In genomic region chr6:56745950-56746543, GRCm38 (mm10) we compare ENCODE assay signal across 9 mouse cellular contexts. TPM values are rescaled to one million over a fixed set of nuclear protein-coding genes. Genes with fewer than 3 reads are reported as not detected.
DNase-seq lines count a peak whose midpoint lies in the region; ATAC-seq and TF ChIP-seq lines count a peak whose summit lies in the region.
"Had no signal": no experiment of that assay in that cellular context is flagged by ENCODE, and none has a peak within 500 bp of the region (broad histone marks: within the 10 kb centered on the region; RNA-seq: fewer than 3 reads in every experiment).

No protein-coding gene starts in this region.

- ATAC-seq in limb, embryonic 14.5 days (ENCODE audit: low FRiP score, low read depth): no peak
- ATAC-seq in embryonic facial prominence, embryonic 15.5 days (ENCODE audit: insufficient number of reproducible peaks, low FRiP score, low TSS enrichment, low read depth): no peak
- ATAC-seq in midbrain, embryonic 16.5 days: peak; percentile 54; the same call in 1 of the 2 replicates

- no peak overlapping the region for H3K9ac ChIP-seq in limb, embryonic 14.5 days (ENCODE audit: low read depth, low read length, severe bottlenecking)
- H3K9ac ChIP-seq in embryonic facial prominence, embryonic 15.5 days: no peak overlapping the region
- H3K9ac ChIP-seq in midbrain, embryonic 16.5 days (ENCODE audit: low read depth, low read length): no peak overlapping the region
- H3K9ac ChIP-seq: limb, embryonic 12.5 days had no signal

- H3K4me3 ChIP-seq in limb, embryonic 14.5 days (replicated peaks; ENCODE audit: low read length): no peak overlapping the region
- H3K4me3 ChIP-seq in limb, embryonic 10.5 days: no peak overlapping the region
- no peak overlapping the region for H3K4me3 ChIP-seq in embryonic facial prominence, embryonic 15.5 days (replicated peaks)
- H3K4me3 ChIP-seq in midbrain, embryonic 16.5 days (ENCODE audit: low read depth, low read length): no peak overlapping the region
- H3K4me3 ChIP-seq: limb, embryonic 12.5 days had no signal

- no peak overlapping the region for H3K4me2 ChIP-seq in limb, embryonic 14.5 days (replicated peaks; ENCODE audit: low read depth, low read length, severe bottlenecking)
- no peak overlapping the region for H3K4me2 ChIP-seq in embryonic facial prominence, embryonic 15.5 days (replicated peaks)
- no peak overlapping the region for H3K4me2 ChIP-seq in midbrain, embryonic 16.5 days (ENCODE audit: low read length)
- H3K4me2 ChIP-seq: limb, embryonic 12.5 days had no signal

- WGBS in limb, embryonic 14.5 days: 63% methylated on average over 5 of the region's 5 CpGs
- WGBS in limb, embryonic 10.5 days: 91% methylated on average over 5 of the region's 5 CpGs
- 48% methylated on average over 5 of the region's 5 CpGs for WGBS in embryonic facial prominence, embryonic 15.5 days
- WGBS in midbrain, embryonic 16.5 days: 47% methylated on average over 5 of the region's 5 CpGs

- H3K36me3 ChIP-seq in limb, embryonic 14.5 days (ENCODE audit: control insufficient read depth, insufficient read depth, low read length): peaks cover 36% of the 10 kb centered on the region
- H3K36me3 ChIP-seq in limb, embryonic 10.5 days: peaks cover 47% of the 10 kb centered on the region
- H3K36me3 ChIP-seq in embryonic facial prominence, embryonic 15.5 days: peaks cover 14% of the 10 kb centered on the region
- H3K36me3 ChIP-seq in midbrain, embryonic 16.5 days (ENCODE audit: control insufficient read depth, insufficient read depth, low read length): peaks cover 6% of the 10 kb centered on the region; the same call in 1 of the 2 replicates

- H3K4me1 ChIP-seq in limb, embryonic 14.5 days (ENCODE audit: control insufficient read depth, insufficient read depth, low read length): no peaks in the 10 kb centered on the region
- no peaks in the 10 kb centered on the region for H3K4me1 ChIP-seq in limb, embryonic 10.5 days
- H3K4me1 ChIP-seq in embryonic facial prominence, embryonic 15.5 days: no peaks in the 10 kb centered on the region
- H3K4me1 ChIP-seq in midbrain, embryonic 16.5 days (ENCODE audit: control insufficient read depth, insufficient read depth, low read length): no peaks in the 10 kb centered on the region
- H3K4me1 ChIP-seq: limb, embryonic 12.5 days had no signal

- H3K9me3 ChIP-seq in limb, embryonic 14.5 days (ENCODE audit: control insufficient read depth, low read length): no peaks in the 10 kb centered on the region
- H3K9me3 ChIP-seq in limb, embryonic 10.5 days (replicated peaks): no peaks in the 10 kb centered on the region
- H3K9me3 ChIP-seq in embryonic facial prominence, embryonic 15.5 days (replicated peaks): no peaks in the 10 kb centered on the region
- H3K9me3 ChIP-seq in midbrain, embryonic 16.5 days (replicated peaks; ENCODE audit: control insufficient read depth, low read length, poor library complexity, severe bottlenecking): no peaks in the 10 kb centered on the region
- H3K9me3 ChIP-seq: limb, embryonic 12.5 days had no signal

- no peaks in the 10 kb centered on the region for H3K27me3 ChIP-seq in limb, embryonic 14.5 days (ENCODE audit: control insufficient read depth, insufficient read depth, low read length)
- H3K27me3 ChIP-seq in limb, embryonic 10.5 days (ENCODE audit: low read depth, poor library complexity, severe bottlenecking): no peaks in the 10 kb centered on the region
- no peaks in the 10 kb centered on the region for H3K27me3 ChIP-seq in embryonic facial prominence, embryonic 15.5 days
- no peaks in the 10 kb centered on the region for H3K27me3 ChIP-seq in midbrain, embryonic 16.5 days (ENCODE audit: control insufficient read depth, insufficient read depth, low read depth, low read length)
- H3K27me3 ChIP-seq: limb, embryonic 12.5 days had no signal

- no peak overlapping the region for H3K27ac ChIP-seq in limb, embryonic 14.5 days (replicated peaks; ENCODE audit: low read depth, low read length)
- no peak overlapping the region for H3K27ac ChIP-seq in limb, embryonic 10.5 days
- peak overlapping the region; percentile 12; the same call in 1 of the 2 replicates for H3K27ac ChIP-seq in embryonic facial prominence, embryonic 15.5 days (replicated peaks)
- no peak overlapping the region for H3K27ac ChIP-seq in midbrain, embryonic 16.5 days (ENCODE audit: low read length)
- H3K27ac ChIP-seq: limb, embryonic 12.5 days had no signal

- no peak for TF ChIP-seq POLR2A in limb, embryonic 14.5 days (IDR thresholded peaks at IDR 0.05; ENCODE audit: borderline replicate concordance, extremely low read depth, insufficient read depth, insufficient read length)

- DNase-seq in adrenal gland, postnatal 14 days: peak; percentile 20
- DNase-seq in adrenal gland, postnatal 36 days: no peak
- DNase-seq in limb, embryonic 14.5 days (ENCODE audit: low spot score): peak; percentile 79
- DNase-seq in limb, embryonic 10.5 days (ENCODE audit: low spot score): no peak
- no peak for DNase-seq in cerebellum, adult 9-11 months
- no peak for DNase-seq in ovary, postnatal 36 days (ENCODE audit: low spot score)

RNA-seq across cellular contexts. Expression of gene Avl9, which starts 31.3 kb away (rescaled TPM):
- total RNA-seq in adrenal gland, postnatal 14 days (2021): 20.0 and 20.5 TPM in 2 replicates
- 10 to 100 TPM; 25.2 to 28.5 TPM for total RNA-seq in adrenal gland, postnatal 36 days (2021)
- polyA plus RNA-seq in limb, embryonic 14.5 days (2012; rRNA removed): 9.0 and 9.4 TPM in 2 replicates
- 13.0 and 13.3 TPM in 2 replicates for polyA plus RNA-seq in limb, embryonic 14.5 days (2014; fragmentation: Nextera tagmentation; extraction: Ambion mirVana)
- 13.6 and 15.2 TPM in 2 replicates for polyA plus RNA-seq in limb, embryonic 10.5 days (2016; fragmentation: Nextera tagmentation; extraction: Ambion mirVana)
- 10.8 and 11.0 TPM in 2 replicates for polyA plus RNA-seq in embryonic facial prominence, embryonic 15.5 days (2015; fragmentation: Nextera tagmentation; extraction: Ambion mirVana)
- polyA plus RNA-seq in midbrain, embryonic 16.5 days (2015; fragmentation: Nextera tagmentation; extraction: Ambion mirVana): 25.9 and 31.6 TPM in 2 replicates

RNA-seq across cellular contexts. Expression of gene Lsm5, which starts 41.5 kb away (rescaled TPM):
- total RNA-seq in adrenal gland, postnatal 14 days (2021): 37.2 and 42.4 TPM in 2 replicates
- 10 to 100 TPM; 29.3 to 33.8 TPM for total RNA-seq in adrenal gland, postnatal 36 days (2021)
- 58.5 and 122 TPM in 2 replicates for polyA plus RNA-seq in limb, embryonic 14.5 days (2012; rRNA removed)
- polyA plus RNA-seq in limb, embryonic 14.5 days (2014; fragmentation: Nextera tagmentation; extraction: Ambion mirVana): 127 and 135 TPM in 2 replicates
- polyA plus RNA-seq in limb, embryonic 10.5 days (2016; fragmentation: Nextera tagmentation; extraction: Ambion mirVana): 189 and 222 TPM in 2 replicates
- 95.4 and 109 TPM in 2 replicates for polyA plus RNA-seq in embryonic facial prominence, embryonic 15.5 days (2015; fragmentation: Nextera tagmentation; extraction: Ambion mirVana)
- 65.2 and 82.3 TPM in 2 replicates for polyA plus RNA-seq in midbrain, embryonic 16.5 days (2015; fragmentation: Nextera tagmentation; extraction: Ambion mirVana)

RNA-seq across cellular contexts. Expression of gene Kbtbd2, which starts 51.6 kb away (rescaled TPM):
- total RNA-seq in adrenal gland, postnatal 14 days (2021): 36.7 and 37.6 TPM in 2 replicates
- total RNA-seq in adrenal gland, postnatal 36 days (2021): 10 to 100 TPM; 33.6 to 36.0 TPM
- 25.1 and 27.0 TPM in 2 replicates for polyA plus RNA-seq in limb, embryonic 14.5 days (2012; rRNA removed)
- 17.6 and 18.6 TPM in 2 replicates for polyA plus RNA-seq in limb, embryonic 14.5 days (2014; fragmentation: Nextera tagmentation; extraction: Ambion mirVana)
- 37.3 and 42.6 TPM in 2 replicates for polyA plus RNA-seq in limb, embryonic 10.5 days (2016; fragmentation: Nextera tagmentation; extraction: Ambion mirVana)
- 25.5 and 29.0 TPM in 2 replicates for polyA plus RNA-seq in embryonic facial prominence, embryonic 15.5 days (2015; fragmentation: Nextera tagmentation; extraction: Ambion mirVana)
- polyA plus RNA-seq in midbrain, embryonic 16.5 days (2015; fragmentation: Nextera tagmentation; extraction: Ambion mirVana): 23.9 and 29.4 TPM in 2 replicates

Comparison
In these comparisons a context has a peak if more than half of its experiments do, and no peak if none do; other contexts are left out.
1. DNase-seq: peak in adrenal gland, postnatal 14 days (single experiment) and limb, embryonic 14.5 days (single experiment); none in adrenal gland, postnatal 36 days (0 of 2), limb, embryonic 10.5 days (single experiment), cerebellum, adult 9-11 months (single experiment) and ovary, postnatal 36 days (single experiment).